Mouse (Mus musculus) neural tube, embryonic 14.5 days (tissue): ENCODE results near the gene Drd1. TPM values are rescaled to one million over a fixed set of nuclear protein-coding genes. Genes with fewer than 3 reads are reported as not detected.

Experiments used
- ATAC-seq: fragments of 200-750 bp; cut with Nextera tagmentation; 2 replicates; pipeline ENCODE4 v1.8.0; 2017; ENCODE audit warnings: low read depth, mild to moderate bottlenecking, moderate TSS enrichment, moderate library complexity
- H3K27ac ChIP-seq: fragments of 300-500 bp; sonication (generic); 2 replicates; pipeline ENCODE4 v1.5.1; 2014; ENCODE audit warnings: low read depth, mild to moderate bottlenecking, control low read depth, low read length, moderate library complexity, mixed read lengths
- H3K27me3 ChIP-seq: fragments of 300-500 bp; sonication (generic); 2 replicates; pipeline ENCODE4 v1.6.1; 2014; ENCODE audit warnings: low read length; ENCODE audit not compliant: control insufficient read depth, insufficient read depth
- H3K36me3 ChIP-seq: fragments of 300-500 bp; sonication (generic); 2 replicates; pipeline ENCODE4 v1.6.1; 2014; ENCODE audit warnings: low read length, mixed read lengths; ENCODE audit not compliant: control insufficient read depth, insufficient read depth
- H3K4me1 ChIP-seq: fragments of 300-500 bp; sonication (generic); 2 replicates; pipeline ENCODE4 v1.6.1; 2014; ENCODE audit warnings: low read length; ENCODE audit not compliant: control insufficient read depth, insufficient read depth
- H3K4me2 ChIP-seq: fragments of 300-500 bp; sonication (generic); 2 replicates; pipeline ENCODE4 v1.6.1; 2014; ENCODE audit warnings: mild to moderate bottlenecking, low read depth, low read length, control low read depth
- H3K4me3 ChIP-seq: fragments of 300-500 bp; sonication (generic); 2 replicates; pipeline ENCODE4 v1.5.1; 2014; ENCODE audit warnings: low read depth, low read length, control low read depth, mixed read lengths
- H3K9ac ChIP-seq: fragments of 300-500 bp; sonication (generic); replicated peaks from 2 replicates; pipeline ENCODE4 v1.6.1; 2014; ENCODE audit warnings: low read depth, mild to moderate bottlenecking, control low read depth, low read length, mixed read lengths
- H3K9me3 ChIP-seq: fragments of 300-500 bp; sonication (generic); 2 replicates; pipeline ENCODE4 v1.6.1; 2016; ENCODE audit warnings: low read length; ENCODE audit not compliant: control insufficient read depth
- WGBS: fragments of 180-500 bp; shearing (Covaris S2); extraction: QIAGEN DNeasy Blood & Tissue Kit; methylation state at CpG from one replicate; pipeline ENCODE4 v1.1.7; 2014; 5-methylcytosine and 5-hydroxymethylcytosine counted together
- polyA plus RNA-seq: library from polyadenylated mRNA; unstranded; fragments of >200 nt; fragmentation: Nextera tagmentation; extraction: Ambion mirVana; gene quantifications from 2 replicates; pipeline ENCODE4 v1.2.1, GENCODE M21; 2014

The Drd1 gene
- polyA plus RNA-seq, 1 experiment from 2014 or later: 0.88 TPM

- H3K4me2 ChIP-seq: no peak overlapping the region
- H3K27me3 ChIP-seq: no peaks in the 10 kb centered on the region
- no peaks in the 10 kb centered on the region for H3K36me3 ChIP-seq
- 91% methylated on average over 11 of the region's 11 CpGs for WGBS
- H3K4me3 ChIP-seq: no peak overlapping the region
- no peak overlapping the region for H3K27ac ChIP-seq
- no peaks in the 10 kb centered on the region for H3K9me3 ChIP-seq
- peaks cover 6% of the 10 kb centered on the region; the same call in 1 of the 2 replicates for H3K4me1 ChIP-seq
- ATAC-seq: no peak
- H3K9ac ChIP-seq: no peak overlapping the region
These were observed 21.4 kb upstream of the Drd1 start for GRCm38 (mm10) chr13:54076762-54077460.

DNA sequence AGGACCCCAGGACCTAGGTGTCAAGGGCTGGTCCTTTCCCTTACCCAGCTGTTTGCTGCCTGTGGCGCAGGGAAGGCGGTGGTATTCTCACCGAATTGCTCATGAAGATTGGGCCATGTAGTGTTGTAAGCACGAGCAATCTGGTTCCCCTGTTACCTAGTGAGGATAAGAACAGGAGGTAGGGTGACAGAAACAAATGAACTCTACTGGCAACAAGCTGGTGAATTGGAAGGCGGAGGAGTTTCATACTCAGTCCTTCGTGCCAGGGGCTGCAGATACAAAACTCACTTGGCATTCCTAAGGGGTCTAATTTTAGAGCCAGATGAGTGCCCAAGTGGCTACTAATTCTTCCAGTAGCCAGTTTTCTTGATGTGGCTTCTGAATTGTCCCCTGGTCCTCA, 20.5 kb upstream of the Drd1 start:
- Histone ChIP-seq H3K36me3 (no peaks in the 10 kb centered on the region), H3K9ac (no peak overlapping the region), H3K4me3 (no peak overlapping the region), H3K4me2 (no peak overlapping the region), H3K27ac (no peak overlapping the region), H3K4me1 (peaks cover 6% of the 10 kb centered on the region; the same call in 1 of the 2 replicates), H3K9me3 (no peaks in the 10 kb centered on the region), H3K27me3 (no peaks in the 10 kb centered on the region)
- no peak for ATAC-seq
- WGBS: 94% methylated on average over 6 of the region's 6 CpGs

DNA sequence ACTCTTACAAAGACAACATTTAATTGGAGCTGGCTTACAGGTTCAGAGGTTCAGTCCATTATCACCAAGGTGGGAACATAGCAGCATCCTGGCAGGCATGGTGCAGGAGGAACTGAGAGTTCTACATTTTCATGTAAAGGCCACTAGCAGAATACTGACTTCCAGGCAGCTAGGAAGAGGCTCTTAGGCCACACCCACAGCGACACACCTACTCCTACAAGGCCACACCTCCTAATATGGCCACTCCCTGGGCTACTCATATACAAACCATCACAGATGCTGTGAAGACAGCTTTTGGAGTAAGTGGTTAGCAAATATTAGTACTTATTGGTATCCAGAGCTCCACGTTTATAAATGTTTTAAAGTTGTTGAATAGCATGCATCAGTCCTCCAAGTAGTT, 19.9 kb upstream of the Drd1 start:
- 94% methylated on average over 2 of the region's 2 CpGs for WGBS
- peaks cover 6% of the 10 kb centered on the region; the same call in 1 of the 2 replicates for H3K4me1 ChIP-seq
- no peak overlapping the region for H3K9ac ChIP-seq
- H3K27me3 ChIP-seq: no peaks in the 10 kb centered on the region
- no peak overlapping the region for H3K4me3 ChIP-seq
- no peak overlapping the region for H3K27ac ChIP-seq
- H3K36me3 ChIP-seq: no peaks in the 10 kb centered on the region
- H3K4me2 ChIP-seq: no peak overlapping the region
- ATAC-seq: no peak
- no peaks in the 10 kb centered on the region for H3K9me3 ChIP-seq

GRCm38 (mm10) chr13:54073491-54073890, 18.0 kb upstream of the Drd1 start:
- no peak for ATAC-seq
- WGBS: 77% methylated on average over 2 of the region's 2 CpGs
- H3K4me2 ChIP-seq: no peak overlapping the region

GRCm38 (mm10) chr13:54073066-54073465, 17.6 kb upstream of the Drd1 start:
- no peaks in the 10 kb centered on the region for H3K27me3 ChIP-seq
- WGBS: 29% methylated on average over 1 of the region's 1 CpGs
- no peak for ATAC-seq
- H3K9me3 ChIP-seq: no peaks in the 10 kb centered on the region
- H3K4me2 ChIP-seq: peak overlapping the region; percentile 68
- H3K4me1 ChIP-seq: peaks cover 6% of the 10 kb centered on the region; the same call in 1 of the 2 replicates
- H3K9ac ChIP-seq: no peak overlapping the region
- H3K27ac ChIP-seq: no peak overlapping the region
- H3K36me3 ChIP-seq: no peaks in the 10 kb centered on the region
- H3K4me3 ChIP-seq: no peak overlapping the region; the same call in 1 of the 2 replicates

More at GRCm38 (mm10) chr13:54073491-54073890, 18.0 kb upstream of the Drd1 start:
- no peak overlapping the region for H3K4me3 ChIP-seq
- H3K36me3 ChIP-seq: no peaks in the 10 kb centered on the region
- H3K27me3 ChIP-seq: no peaks in the 10 kb centered on the region
- no peak overlapping the region for H3K9ac ChIP-seq
- no peaks in the 10 kb centered on the region for H3K9me3 ChIP-seq
- H3K4me1 ChIP-seq: peaks cover 6% of the 10 kb centered on the region; the same call in 1 of the 2 replicates
- no peak overlapping the region for H3K27ac ChIP-seq

DNA sequence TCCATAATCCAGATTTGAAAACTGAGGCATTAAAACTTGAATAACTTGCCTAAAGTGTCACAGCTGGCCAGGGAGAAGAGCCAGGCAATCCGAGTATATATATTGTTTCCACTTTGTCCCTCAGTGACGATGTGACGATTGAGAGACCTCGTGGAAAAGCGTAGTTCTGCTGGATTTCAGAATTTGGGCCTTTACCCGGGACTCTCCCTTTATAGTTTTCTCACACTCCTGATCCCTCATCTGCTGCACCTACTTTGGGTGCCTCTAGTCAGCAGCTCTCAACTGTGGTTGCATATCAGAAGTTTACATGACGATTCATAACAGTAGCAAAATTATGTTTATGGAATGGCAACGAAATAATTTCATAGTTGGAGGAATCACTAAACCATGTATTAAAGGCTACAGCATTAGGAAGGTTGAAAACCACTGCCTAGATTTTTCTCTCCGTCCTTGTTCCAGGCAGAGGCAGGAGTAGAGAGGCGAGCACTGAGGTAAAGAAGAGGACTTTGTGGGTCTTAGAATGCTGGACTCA, 17.1 kb upstream of the Drd1 start:
- Histone ChIP-seq H3K36me3 (no peaks in the 10 kb centered on the region), H3K4me3 (peak overlapping the region; percentile 74), H3K9me3 (no peaks in the 10 kb centered on the region), H3K9ac (no peak overlapping the region), H3K27ac (no peak overlapping the region), H3K4me1 (peaks cover 6% of the 10 kb centered on the region; the same call in 1 of the 2 replicates), H3K4me2 (peak overlapping the region; percentile 68), H3K27me3 (no peaks in the 10 kb centered on the region)
- no peak for ATAC-seq
- 43% methylated on average over 10 of the region's 10 CpGs for WGBS

GRCm38 (mm10) chr13:54071606-54072331, 16.3 kb upstream of the Drd1 start, which contains the start of gene Sfxn1:
Gene Sfxn1 (plus strand): TSS chr13:54071869.
- no peaks in the 10 kb centered on the region for H3K36me3 ChIP-seq
- peak within 1 kb of the TSS; percentile 74 for H3K4me3 ChIP-seq
- peak within 1 kb of the TSS; percentile 68 for H3K4me2 ChIP-seq
- no peaks in the 10 kb centered on the region for H3K9me3 ChIP-seq
- H3K9ac ChIP-seq: peak within 1 kb of the TSS; percentile 84
- H3K27ac ChIP-seq: peak within 1 kb of the TSS; percentile 82
- ATAC-seq: peak; percentile 92
- no peaks in the 10 kb centered on the region for H3K27me3 ChIP-seq
- under 1% methylated on average over 65 of the region's 74 CpGs for WGBS
- H3K4me1 ChIP-seq: peaks cover 6% of the 10 kb centered on the region; the same call in 1 of the 2 replicates

- H3K27me3 ChIP-seq: no peaks in the 10 kb centered on the region
- no peak overlapping the region for H3K4me2 ChIP-seq
- H3K27ac ChIP-seq: no peak overlapping the region
- H3K4me3 ChIP-seq: no peak overlapping the region
- no peaks in the 10 kb centered on the region for H3K36me3 ChIP-seq
- no peak for ATAC-seq
- 98% methylated on average over 9 of the region's 9 CpGs for WGBS
- H3K4me1 ChIP-seq: peaks cover 6% of the 10 kb centered on the region; the same call in 1 of the 2 replicates
- no peak overlapping the region for H3K9ac ChIP-seq
- H3K9me3 ChIP-seq: no peaks in the 10 kb centered on the region
These were observed 15.5 kb upstream of the Drd1 start for GRCm38 (mm10) chr13:54071011-54071410.
